Mouse (Mus musculus) forebrain, embryonic 10.5 days (tissue): ENCODE data around the gene Spryd4. TPM values are rescaled to one million over a fixed set of nuclear protein-coding genes. Genes with fewer than 3 reads are reported as not detected.
"Not testable (repeated sequence)": the region's sequence is repeated elsewhere in the genome, so short reads cannot be mapped to it uniquely, and the experiment has no call there.

Experiments used
- DNase-seq: peaks from one replicate; pipeline ENCODE4 v3.0.0-alpha.2; 2017; ENCODE audit warnings: low spot score; ENCODE audit errors: extremely low spot score
- H3K27ac ChIP-seq: fragments of 300-500 bp; sonication (generic); 2 replicates; pipeline ENCODE4 v1.5.1; 2016; ENCODE audit warnings: mild to moderate bottlenecking
- H3K27me3 ChIP-seq: fragments of 300-500 bp; sonication (generic); 2 replicates; pipeline ENCODE4 v1.6.1; 2016; ENCODE audit warnings: mild to moderate bottlenecking; ENCODE audit not compliant: poor library complexity, severe bottlenecking
- H3K36me3 ChIP-seq: fragments of 300-500 bp; sonication (generic); replicated peaks from 2 replicates; pipeline ENCODE4 v1.6.1; 2016; ENCODE audit warnings: mild to moderate bottlenecking, moderate library complexity
- H3K4me1 ChIP-seq: fragments of 300-500 bp; sonication (generic); 2 replicates; pipeline ENCODE4 v1.6.1; 2016
- H3K4me3 ChIP-seq: fragments of 300-500 bp; sonication (generic); 2 replicates; pipeline ENCODE4 v1.5.1; 2016; ENCODE audit warnings: mild to moderate bottlenecking, moderate library complexity
- H3K9me3 ChIP-seq: fragments of 300-500 bp; sonication (generic); 2 replicates; pipeline ENCODE4 v1.6.1; 2016; ENCODE audit warnings: mild to moderate bottlenecking, moderate library complexity
- WGBS: fragments of 180-500 bp; shearing (Covaris S2); methylation state at CpG from one replicate; pipeline ENCODE4 v1.1.7; 2016; 5-methylcytosine and 5-hydroxymethylcytosine counted together
- polyA plus RNA-seq: library from polyadenylated mRNA; unstranded; fragments of >200 nt; fragmentation: Nextera tagmentation; extraction: Ambion mirVana; gene quantifications from 2 replicates; pipeline ENCODE4 v1.2.1, GENCODE M21; 2016

Spryd4 gene
- polyA plus RNA-seq, 1 experiment from 2014 or later = 29.9 TPM

DNA sequence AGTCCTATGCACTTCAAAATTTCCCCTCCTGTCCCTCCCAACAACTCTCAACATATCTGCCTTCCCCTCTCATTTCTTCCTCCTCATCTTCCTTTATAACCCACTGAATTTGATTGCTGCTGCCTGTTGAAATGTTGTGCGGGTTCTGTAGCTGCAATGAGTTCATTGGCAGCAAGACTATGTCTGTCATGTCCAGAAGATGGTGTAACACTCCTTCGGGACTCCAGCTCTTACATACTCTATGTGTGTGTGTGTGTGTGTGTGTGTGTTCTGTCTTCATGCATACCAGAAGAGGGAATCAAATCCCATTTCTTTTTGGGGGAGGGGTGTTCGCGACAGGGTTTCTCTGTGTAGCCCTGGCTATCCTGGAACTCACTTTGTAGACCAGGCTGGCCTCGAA is 3.4 kb upstream of the Spryd4 start:
- WGBS = 90% methylated on average over 5 of the region's 5 CpGs

DNA sequence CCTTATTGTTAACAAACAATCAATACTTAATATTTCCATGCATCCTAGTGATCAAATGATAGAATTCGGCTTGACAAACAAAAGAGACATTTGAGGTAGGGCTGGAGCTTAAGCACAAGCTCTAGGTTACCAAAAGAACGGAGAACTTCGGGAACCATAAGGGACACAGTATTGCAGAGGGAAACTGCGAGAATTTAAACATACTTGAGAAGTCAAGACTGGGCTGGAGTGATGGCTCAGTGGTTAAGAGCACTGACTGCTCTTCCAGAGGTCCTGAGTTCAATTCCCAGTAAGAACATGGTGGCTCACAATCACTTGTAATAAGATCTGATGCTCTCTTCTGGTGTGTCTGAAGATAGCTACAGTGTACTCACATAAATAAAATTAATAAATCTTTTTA is 2.5 kb upstream of the Spryd4 start:
- not testable (repeated sequence) for H3K4me3 ChIP-seq, DNase-seq, H3K27ac ChIP-seq, H3K9me3 ChIP-seq
- H3K36me3 ChIP-seq = peaks cover 12% of the 10 kb centered on the region
- H3K27me3 ChIP-seq = peaks cover 19% of the 10 kb centered on the region
- H3K4me1 ChIP-seq = peaks cover 24% of the 10 kb centered on the region
- WGBS = 90% methylated on average over 4 of the region's 4 CpGs

More for the DNA sequence above, 3.4 kb upstream of the Spryd4 start:
- no peak overlapping the region for H3K4me3 ChIP-seq
- peaks cover 5% of the 10 kb centered on the region for H3K36me3 ChIP-seq
- no peak for DNase-seq
- peaks cover 19% of the 10 kb centered on the region for H3K27me3 ChIP-seq
- no peaks in the 10 kb centered on the region for H3K9me3 ChIP-seq
- H3K4me1 ChIP-seq = peaks cover 24% of the 10 kb centered on the region
- H3K27ac ChIP-seq = no peak overlapping the region

GRCm38 (mm10) chr10:128212871-128213323 is 1.3 kb upstream of the Spryd4 start:
- DNase-seq = peak; percentile 59
- Histone ChIP-seq H3K27ac (peak overlapping the region; percentile 72), H3K9me3 (no peaks in the 10 kb centered on the region), H3K4me1 (peaks cover 24% of the 10 kb centered on the region), H3K27me3 (peaks cover 19% of the 10 kb centered on the region), H3K4me3 (peak overlapping the region; percentile 47), H3K36me3 (peaks cover 17% of the 10 kb centered on the region)
- 4% methylated on average over 18 of the region's 18 CpGs for WGBS

DNA sequence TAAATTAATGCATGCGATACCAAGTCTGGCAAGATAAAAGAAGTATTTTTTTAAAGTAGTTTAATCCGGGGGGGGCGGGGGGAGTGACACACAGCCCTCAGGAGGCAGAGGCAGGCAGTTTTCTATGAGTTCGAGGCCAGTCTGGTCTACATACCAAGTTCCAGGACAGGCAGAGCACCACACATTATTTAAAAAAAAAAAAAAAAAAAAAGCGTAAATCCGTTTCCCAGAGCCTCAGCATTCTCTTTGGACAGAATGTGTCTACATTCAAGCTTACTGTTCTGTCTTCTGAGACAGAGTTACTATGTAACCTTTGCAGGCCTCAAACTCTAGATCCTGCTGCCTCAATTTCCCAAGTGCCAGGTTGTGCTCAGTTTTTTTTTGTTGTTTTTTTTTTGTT is 541 bp upstream of the Spryd4 start:
- WGBS = 41% methylated on average over 6 of the region's 6 CpGs
- DNase-seq = no peak
- Histone ChIP-seq H3K27ac (peak overlapping the region; percentile 84), H3K4me3 (peak overlapping the region; percentile 62), H3K36me3 (peaks cover 21% of the 10 kb centered on the region), H3K4me1 (peaks cover 24% of the 10 kb centered on the region), H3K9me3 (no peaks in the 10 kb centered on the region), H3K27me3 (peaks cover 19% of the 10 kb centered on the region)

- 37% methylated on average over 14 of the region's 14 CpGs for WGBS
- Histone ChIP-seq H3K27me3 (peaks cover 19% of the 10 kb centered on the region), H3K9me3 (no peaks in the 10 kb centered on the region), H3K36me3 (peaks cover 31% of the 10 kb centered on the region), H3K4me1 (peaks cover 24% of the 10 kb centered on the region), H3K27ac (peak overlapping the region; percentile 84), H3K4me3 (peak overlapping the region; percentile 62)
- DNase-seq = no peak
These were observed 653 bp downstream of the Spryd4 start for GRCm38 (mm10) chr10:128210954-128211353.

GRCm38 (mm10) chr10:128210131-128210530 is 1.5 kb downstream of the Spryd4 start:
- Histone ChIP-seq H3K9me3 (no peaks in the 10 kb centered on the region), H3K36me3 (peaks cover 34% of the 10 kb centered on the region), H3K4me3 (peak overlapping the region; percentile 62; the same call in 1 of the 2 replicates), H3K27ac (no peak overlapping the region), H3K4me1 (peaks cover 24% of the 10 kb centered on the region), H3K27me3 (peaks cover 19% of the 10 kb centered on the region)
- DNase-seq = no peak
- 100% methylated on average over 2 of the region's 2 CpGs for WGBS

GRCm38 (mm10) chr10:128209311-128210009 is 2.1 kb downstream of the Spryd4 start:
- H3K4me3 ChIP-seq = no peak overlapping the region
- H3K36me3 ChIP-seq = peaks cover 34% of the 10 kb centered on the region
- H3K9me3 ChIP-seq = no peaks in the 10 kb centered on the region
- no peak for DNase-seq
- H3K4me1 ChIP-seq = peaks cover 24% of the 10 kb centered on the region
- WGBS = 91% methylated on average over 11 of the region's 11 CpGs
- peaks cover 15% of the 10 kb centered on the region for H3K27me3 ChIP-seq
- no peak overlapping the region for H3K27ac ChIP-seq

- peaks cover 34% of the 10 kb centered on the region for H3K36me3 ChIP-seq
- no peak for DNase-seq
- 95% methylated on average over 10 of the region's 10 CpGs for WGBS
- H3K4me1 ChIP-seq = peaks cover 22% of the 10 kb centered on the region
- no peak overlapping the region for H3K4me3 ChIP-seq
- peaks cover 4% of the 10 kb centered on the region for H3K27me3 ChIP-seq
- H3K9me3 ChIP-seq = no peaks in the 10 kb centered on the region
- no peak overlapping the region for H3K27ac ChIP-seq
These were observed 3.3 kb downstream of the Spryd4 start for GRCm38 (mm10) chr10:128208326-128208725.

DNA sequence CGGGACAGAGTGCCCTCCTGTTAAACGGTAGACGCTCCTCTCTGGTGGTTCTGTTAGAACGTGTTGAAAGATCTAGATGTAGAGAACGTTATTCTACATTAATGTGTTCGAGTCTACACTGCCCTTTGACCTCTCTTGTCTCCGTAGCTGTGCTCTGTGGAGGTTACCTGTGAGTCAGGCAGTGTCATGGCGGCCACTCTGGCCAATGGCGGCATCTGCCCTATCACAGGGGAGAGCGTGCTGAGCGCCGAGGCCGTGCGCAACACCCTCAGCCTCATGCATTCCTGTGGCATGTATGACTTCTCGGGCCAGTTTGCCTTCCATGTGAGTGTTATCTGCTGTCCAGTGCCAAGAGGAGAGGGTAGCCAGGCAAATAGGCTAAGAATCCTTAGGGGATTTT is 6.7 kb downstream of the Spryd4 start:
- Histone ChIP-seq H3K9me3 (no peaks in the 10 kb centered on the region), H3K36me3 (peaks cover 28% of the 10 kb centered on the region), H3K4me3 (no peak overlapping the region), H3K4me1 (0 out of 2 replicates have a peak, but pooled peaks cover 3% of the 10 kb centered on the region), H3K27ac (no peak overlapping the region), H3K27me3 (no peaks in the 10 kb centered on the region)
- 91% methylated on average over 15 of the region's 15 CpGs for WGBS
- no peak for DNase-seq

DNA sequence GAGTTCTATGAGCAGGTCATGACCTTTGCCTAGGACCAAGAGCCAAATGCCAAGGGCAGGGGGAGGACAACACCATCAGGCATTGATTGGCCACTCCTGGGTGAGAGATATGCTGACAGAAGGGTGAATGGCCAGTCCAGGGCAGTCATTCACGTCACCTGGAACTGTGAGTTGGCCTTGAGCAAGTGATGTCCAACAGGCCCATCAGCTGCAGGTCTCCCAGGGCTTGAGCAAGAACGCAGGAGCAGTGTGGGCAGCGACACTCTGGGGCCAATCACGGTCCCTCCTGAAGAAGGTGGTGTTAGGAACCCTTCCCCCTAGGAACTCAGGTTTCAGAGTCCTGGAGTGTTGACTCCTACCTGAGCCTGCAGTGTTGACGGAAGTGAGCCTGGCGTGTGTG is 9.8 kb downstream of the Spryd4 start:
- H3K27ac ChIP-seq = no peak overlapping the region
- H3K4me1 ChIP-seq = 0 out of 2 replicates have a peak, but pooled peaks cover 3% of the 10 kb centered on the region
- H3K36me3 ChIP-seq = peaks cover 10% of the 10 kb centered on the region
- H3K4me3 ChIP-seq = no peak overlapping the region
- H3K27me3 ChIP-seq = peaks cover 4% of the 10 kb centered on the region
- DNase-seq = no peak
- no peaks in the 10 kb centered on the region for H3K9me3 ChIP-seq
- 84% methylated on average over 6 of the region's 6 CpGs for whole genome bisulfite sequencing

DNA sequence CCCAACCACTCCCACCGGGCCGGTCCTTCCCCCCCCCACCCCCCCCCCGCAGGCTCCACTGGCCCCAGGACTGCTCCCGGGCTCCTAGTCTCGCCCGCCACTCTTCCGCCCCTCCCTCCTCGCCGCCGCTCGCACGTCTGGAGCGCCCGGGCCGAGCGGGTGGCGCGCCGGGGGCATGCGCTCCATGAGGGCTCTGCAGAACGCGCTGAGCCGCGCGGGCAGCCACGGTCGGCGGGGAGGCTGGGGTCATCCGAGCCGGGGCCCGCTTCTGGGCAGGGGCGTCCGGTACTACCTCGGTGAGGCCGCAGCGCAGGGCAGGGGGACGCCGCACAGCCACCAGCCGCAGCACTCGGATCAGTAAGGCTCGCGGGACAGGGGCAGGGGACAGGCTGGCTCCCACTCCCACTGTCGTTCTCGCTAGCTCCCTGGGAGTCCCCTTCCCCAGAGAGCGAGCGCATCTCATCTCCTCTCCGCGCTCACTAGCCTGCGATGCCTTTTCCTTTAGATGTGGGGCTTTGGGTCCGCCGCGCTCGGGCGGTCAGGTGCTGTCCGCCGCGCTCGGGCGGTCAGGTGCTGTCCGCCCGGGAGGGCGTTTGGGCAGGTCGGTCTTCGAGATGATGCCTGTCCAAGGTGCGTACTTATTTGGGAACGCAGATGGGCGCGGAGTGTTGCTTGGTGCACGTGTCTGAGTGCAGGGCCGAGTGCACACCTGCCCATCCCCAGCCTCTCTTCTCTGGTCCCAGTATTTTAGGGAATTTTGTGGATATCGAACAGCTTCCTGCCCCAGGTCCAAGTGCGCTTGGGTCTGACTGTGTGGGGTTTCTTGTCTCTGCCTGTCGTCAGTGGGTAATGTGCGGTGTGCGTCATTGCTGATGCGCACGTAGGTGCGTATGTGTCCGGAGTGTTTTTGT is 16.8 kb downstream of the Spryd4 start:
- no peaks in the 10 kb centered on the region for H3K9me3 ChIP-seq
- H3K4me1 ChIP-seq = peaks cover 22% of the 10 kb centered on the region
- H3K4me3 ChIP-seq = peak overlapping the region; percentile 91
- peak overlapping the region; percentile 84 for H3K27ac ChIP-seq
- H3K27me3 ChIP-seq = peaks cover 40% of the 10 kb centered on the region
- no peaks in the 10 kb centered on the region for H3K36me3 ChIP-seq
- no peak for DNase-seq
- 1% methylated on average over 68 of the region's 79 CpGs for WGBS

GRCm38 (mm10) chr10:128194024-128194550 is 17.5 kb downstream of the Spryd4 start, which contains the start of gene Gls2:
Gls2 (plus strand) TSS chr10:128194457.
- WGBS = under 1% methylated on average over 46 of the region's 46 CpGs
- H3K4me1 ChIP-seq = peaks cover 22% of the 10 kb centered on the region
- H3K36me3 ChIP-seq = no peaks in the 10 kb centered on the region
- peak within 1 kb of the TSS; percentile 84 for H3K27ac ChIP-seq
- peak; percentile 99 for DNase-seq
- peaks cover 40% of the 10 kb centered on the region for H3K27me3 ChIP-seq
- H3K9me3 ChIP-seq = no peaks in the 10 kb centered on the region
- peak within 1 kb of the TSS; percentile 91 for H3K4me3 ChIP-seq
